Mouse (Mus musculus) spleen, postnatal 14 days (tissue): ENCODE data around the gene Scgb1b19.
"Not testable (repeated sequence)": the region's sequence is repeated elsewhere in the genome, so short reads cannot be mapped to it uniquely, and the experiment has no call there.

Source experiments
- DNase-seq, 2 experiments: peaks; one replicate each; pipeline ENCODE4 v3.0.0; 2021 to 2022; ENCODE audit warnings: low spot score in 2 of 2

Scgb1b19 gene

GRCm38 (mm10) chr7:33286991-33287390 lies at the start of gene Scgb1b19:
TSS of gene Scgb1b19 (plus strand) at chr7:33287291.
- DNase-seq, result not testable (repeated sequence)

- DNase-seq, result not testable (repeated sequence)
These were observed 6.9 kb upstream of the Scgb1b19 start, which contains the start of gene Scgb2b19 for GRCm38 (mm10) chr7:33280238-33280637. TSS of gene Scgb2b19 (minus strand) at chr7:33280338.
